Mouse (Mus musculus) midbrain, postnatal 0 days (tissue): ENCODE results near the gene Otud7b. TPM values are rescaled to one million over a fixed set of nuclear protein-coding genes. Genes with fewer than 3 reads are reported as not detected.

ENCODE experiments used
- ATAC-seq: fragments of 200-750 bp; cut with Nextera tagmentation; 2 replicates; pipeline ENCODE4 v1.8.0; 2017; ENCODE audit warnings: moderate number of reproducible peaks, mild to moderate bottlenecking, moderate TSS enrichment, moderate library complexity; ENCODE audit not compliant: low FRiP score
- DNase-seq: peaks from one replicate; pipeline ENCODE4 v3.0.0-alpha.2; 2015; ENCODE audit warnings: low spot score
- H3K27ac ChIP-seq: fragments of 300-500 bp; sonication (generic); 2 replicates; pipeline ENCODE4 v1.5.1; 2014; ENCODE audit warnings: low read depth, mild to moderate bottlenecking, low read length, mixed read lengths
- H3K27me3 ChIP-seq: fragments of 300-500 bp; sonication (generic); 2 replicates; pipeline ENCODE4 v1.6.1; 2014; ENCODE audit warnings: low read length, control low read depth, mixed read lengths; ENCODE audit not compliant: insufficient read depth
- H3K36me3 ChIP-seq: fragments of 300-500 bp; sonication (generic); 2 replicates; pipeline ENCODE4 v1.6.1; 2014; ENCODE audit warnings: low read length, control low read depth, mixed read lengths; ENCODE audit not compliant: insufficient read depth
- H3K4me1 ChIP-seq: fragments of 300-500 bp; sonication (generic); 2 replicates; pipeline ENCODE4 v1.6.1; 2014; ENCODE audit warnings: mild to moderate bottlenecking, control low read depth, antibody characterized with exemption, low read length, mixed read lengths; ENCODE audit not compliant: insufficient read depth
- H3K4me2 ChIP-seq: fragments of 300-500 bp; sonication (generic); 2 replicates; pipeline ENCODE4 v1.6.1; 2014; ENCODE audit warnings: low read depth, mild to moderate bottlenecking, low read length, mixed read lengths; ENCODE audit not compliant: poor library complexity, severe bottlenecking
- H3K4me3 ChIP-seq: fragments of 300-500 bp; sonication (generic); 2 replicates; pipeline ENCODE4 v1.5.1; 2014; ENCODE audit warnings: low read depth, mild to moderate bottlenecking, low read length, moderate library complexity
- H3K9ac ChIP-seq: fragments of 300-500 bp; sonication (generic); replicated peaks from 2 replicates; pipeline ENCODE4 v1.6.1; 2014; ENCODE audit warnings: mild to moderate bottlenecking, low read length, moderate library complexity, mixed read lengths; ENCODE audit not compliant: poor library complexity, severe bottlenecking
- H3K9me3 ChIP-seq: fragments of 300-500 bp; sonication (generic); 2 replicates; pipeline ENCODE4 v1.6.1; 2016; ENCODE audit warnings: low read length, control low read depth
- CTCF ChIP-seq: IDR thresholded peaks from 2 replicates; pipeline ENCODE4 v1.5.1; 2016; ENCODE audit warnings: antibody characterized with exemption, mild to moderate bottlenecking
- WGBS: fragments of 180-500 bp; shearing (Covaris S2); extraction: QIAGEN DNeasy Blood & Tissue Kit; methylation state at CpG from one replicate; pipeline ENCODE4 v1.1.7; 2014; 5-methylcytosine and 5-hydroxymethylcytosine counted together
- polyA plus RNA-seq: library from polyadenylated mRNA; unstranded; fragments of >200 nt; fragmentation: Nextera tagmentation; extraction: Ambion mirVana; gene quantifications from 2 replicates; pipeline ENCODE4 v1.2.1, GENCODE M21; 2015
- total RNA-seq: library from RNA; depleted of rRNA; stranded (reverse); fragments of >200 nt; gene quantifications from 2 replicates; pipeline ENCODE4 v1.2.3, GENCODE M21; 2014

Otud7b gene
- total and polyA plus RNA-seq, 2 experiments from 2014 or later, result 7.5 to 14.3 TPM

- H3K27me3 ChIP-seq, result no peaks in the 10 kb centered on the region
- no peaks in the 10 kb centered on the region for H3K9me3 ChIP-seq
- no peak overlapping the region for H3K4me3 ChIP-seq
- H3K4me1 ChIP-seq, result peaks cover 8% of the 10 kb centered on the region; the same call in 1 of the 2 replicates
- H3K27ac ChIP-seq, result no peak overlapping the region
- no peak overlapping the region for H3K4me2 ChIP-seq
- no peak for TF ChIP-seq CTCF
- peak; percentile 61 for DNase-seq
- no peak for ATAC-seq
- H3K36me3 ChIP-seq, result peaks cover 5% of the 10 kb centered on the region; the same call in 1 of the 2 replicates
- WGBS, result 62% methylated on average over 4 of the region's 4 CpGs
- H3K9ac ChIP-seq, result no peak overlapping the region
These were observed 75.2 kb downstream of the Otud7b start for GRCm38 (mm10) chr3:96179531-96179930.

GRCm38 (mm10) chr3:96180727-96181477 is 76.6 kb downstream of the Otud7b start, which contains the start of gene Sv2a:
TSS of gene Sv2a (plus strand) at chr3:96181151.
- Histone ChIP-seq H3K27me3 (no peaks in the 10 kb centered on the region), H3K4me1 (peaks cover 8% of the 10 kb centered on the region; the same call in 1 of the 2 replicates), H3K27ac (peak within 1 kb of the TSS; percentile 90), H3K4me2 (peak within 1 kb of the TSS; percentile 63), H3K9me3 (no peaks in the 10 kb centered on the region), H3K9ac (peak within 1 kb of the TSS; percentile 85), H3K4me3 (peak within 1 kb of the TSS; percentile 62), H3K36me3 (0 out of 2 replicates have a peak, but pooled peaks cover 11% of the 10 kb centered on the region)
- TF ChIP-seq CTCF, result no peak
- under 1% methylated on average over 20 of the region's 23 CpGs for WGBS
- DNase-seq (peak; percentile 72), ATAC-seq (peak; percentile 84)

GRCm38 (mm10) chr3:96181510-96182381 is 77.4 kb downstream of the Otud7b start:
- TF ChIP-seq CTCF, result no peak
- peak; percentile 38 for DNase-seq
- Histone ChIP-seq H3K4me2 (peak overlapping the region; percentile 63), H3K27ac (peak overlapping the region; percentile 90), H3K36me3 (peaks cover 11% of the 10 kb centered on the region; the same call in 1 of the 2 replicates), H3K9ac (peak overlapping the region; percentile 85), H3K9me3 (no peaks in the 10 kb centered on the region), H3K4me3 (peak overlapping the region; percentile 62), H3K4me1 (peaks cover 8% of the 10 kb centered on the region; the same call in 1 of the 2 replicates), H3K27me3 (no peaks in the 10 kb centered on the region)
- WGBS, result 25% methylated on average over 12 of the region's 12 CpGs
- ATAC-seq, result peak; percentile 35

- ATAC-seq (no peak), DNase-seq (no peak)
- Histone ChIP-seq H3K27me3 (no peaks in the 10 kb centered on the region), H3K4me1 (peaks cover 8% of the 10 kb centered on the region; the same call in 1 of the 2 replicates), H3K9ac (peak overlapping the region; percentile 85), H3K27ac (peak overlapping the region; percentile 90), H3K9me3 (no peaks in the 10 kb centered on the region), H3K4me3 (peak overlapping the region; percentile 62), H3K4me2 (peak overlapping the region; percentile 63), H3K36me3 (peaks cover 13% of the 10 kb centered on the region; the same call in 1 of the 2 replicates)
- TF ChIP-seq CTCF, result no peak
- WGBS, result 21% methylated on average over 4 of the region's 4 CpGs
These were observed 78.1 kb downstream of the Otud7b start for GRCm38 (mm10) chr3:96182382-96182776.

GRCm38 (mm10) chr3:96192977-96193376 is 88.7 kb downstream of the Otud7b start:
- TF ChIP-seq CTCF, result no peak
- Histone ChIP-seq H3K4me3 (no peak overlapping the region), H3K27ac (no peak overlapping the region), H3K9me3 (no peaks in the 10 kb centered on the region), H3K4me2 (no peak overlapping the region), H3K9ac (no peak overlapping the region), H3K36me3 (peaks cover 48% of the 10 kb centered on the region), H3K4me1 (peaks cover 8% of the 10 kb centered on the region; the same call in 1 of the 2 replicates), H3K27me3 (no peaks in the 10 kb centered on the region)
- DNase-seq (no peak), ATAC-seq (no peak)
- WGBS, result 70% methylated on average over 12 of the region's 12 CpGs
